Mouse (Mus musculus): ENCODE measurements around the gene Stx4a. TPM values are rescaled to one million over a fixed set of nuclear protein-coding genes. Genes with fewer than 3 reads are reported as not detected.

The Stx4a gene
- total RNA-seq, 2 experiments from 2014 or later: 48.0 to 52.9 TPM

DNA sequence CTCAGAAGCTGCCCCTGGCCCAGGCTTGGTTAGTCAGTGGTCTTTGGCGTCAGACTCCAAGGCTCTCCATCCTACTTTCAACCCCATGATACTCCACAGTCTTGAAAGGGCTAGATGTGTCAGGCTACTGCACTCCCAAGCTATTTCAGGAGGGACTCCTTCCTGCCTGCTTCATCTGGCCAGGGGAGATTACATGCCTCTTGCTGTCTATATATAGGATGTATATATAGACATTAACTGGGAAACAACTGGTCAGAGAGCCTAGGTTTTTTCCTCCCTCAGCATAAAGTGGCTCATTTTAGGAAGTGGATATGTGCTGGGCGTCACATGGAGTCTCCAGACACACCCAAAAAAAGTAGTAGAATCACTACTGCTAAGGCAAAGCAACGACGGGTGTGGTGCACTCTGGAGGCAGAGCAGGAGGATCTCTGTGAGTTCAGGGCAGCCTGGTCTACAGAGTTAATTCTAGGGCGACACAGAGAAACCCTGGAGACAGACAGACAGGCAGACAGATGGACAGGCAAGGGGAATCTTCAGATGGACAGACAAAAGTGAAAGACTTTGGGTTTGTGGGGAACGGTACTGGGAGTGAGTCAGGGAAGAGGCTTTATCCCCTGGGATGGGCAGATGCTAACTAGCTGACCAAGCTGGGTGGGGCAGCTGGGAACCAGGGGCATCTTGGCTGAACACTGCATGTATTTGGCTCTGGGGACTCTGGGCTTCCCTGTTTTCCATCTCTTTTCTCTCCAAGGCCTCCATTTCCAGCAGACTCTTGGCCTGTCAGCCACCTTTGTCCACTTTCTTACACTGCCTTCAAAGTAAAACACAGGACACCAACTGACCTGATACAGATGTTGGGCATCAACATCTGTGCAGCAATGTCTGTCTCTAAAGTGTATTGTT lies 26.1 kb downstream of the Stx4a start:
- no peak for DNase-seq (ENCODE audit: extremely low spot score in 1 of 2, low spot score in 2 of 2)
- intact Hi-C loops (cut with DNase I): no loop called here

- no peak for DNase-seq (ENCODE audit: extremely low spot score in 1 of 2, low spot score in 2 of 2)
- intact Hi-C loops (cut with DNase I): no loop called here
These were observed 26.8 kb downstream of the Stx4a start for GRCm38 (mm10) chr7:127850906-127851305.

GRCm38 (mm10) chr7:127858258-127858657 lies 34.2 kb downstream of the Stx4a start:
- intact Hi-C loops (cut with DNase I): no loop called here
- DNase-seq (ENCODE audit: extremely low spot score in 1 of 2, low spot score in 2 of 2): no peak

- DNase-seq (ENCODE audit: extremely low spot score in 1 of 2, low spot score in 2 of 2): peak in 1 of 2 experiments; percentile 22
- intact Hi-C loops (cut with DNase I): no loop called here
These were observed 42.3 kb downstream of the Stx4a start for GRCm38 (mm10) chr7:127866434-127866833.

DNA sequence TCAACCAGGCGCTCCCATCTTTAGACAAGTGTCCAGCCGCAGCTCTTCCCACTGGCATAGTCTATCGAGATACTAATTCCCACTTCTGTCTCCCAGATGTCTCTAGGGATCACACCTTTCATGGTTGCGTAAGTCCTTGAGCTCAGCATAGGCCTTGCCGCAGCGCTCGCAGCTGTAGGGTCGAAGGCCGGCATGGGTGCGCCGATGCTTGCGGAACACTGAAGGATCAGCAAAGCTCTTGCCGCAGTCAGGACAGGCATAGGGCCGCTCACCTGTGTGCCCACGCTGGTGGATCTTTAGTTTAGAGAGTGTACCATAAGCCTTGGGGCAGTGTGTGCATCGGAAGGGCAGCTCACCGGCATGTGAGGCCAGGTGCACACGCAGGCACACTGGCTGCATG lies 43.5 kb downstream of the Stx4a start:
- no peak for DNase-seq (ENCODE audit: extremely low spot score in 1 of 2, low spot score in 2 of 2)
- intact Hi-C loops (cut with DNase I): no loop called here

- DNase-seq (ENCODE audit: extremely low spot score in 1 of 2, low spot score in 2 of 2): peak; percentile 33 to 76
These were observed 45.2 kb downstream of the Stx4a start for GRCm38 (mm10) chr7:127869149-127869810.

GRCm38 (mm10) chr7:127870136-127870821 lies 46.2 kb downstream of the Stx4a start:
- DNase-seq (ENCODE audit: extremely low spot score in 1 of 2, low spot score in 2 of 2): no peak
- intact Hi-C loops (cut with DNase I): no loop called here

More at GRCm38 (mm10) chr7:127869149-127869810, 45.2 kb downstream of the Stx4a start:
- intact Hi-C loops (cut with DNase I): no loop called here

DNA sequence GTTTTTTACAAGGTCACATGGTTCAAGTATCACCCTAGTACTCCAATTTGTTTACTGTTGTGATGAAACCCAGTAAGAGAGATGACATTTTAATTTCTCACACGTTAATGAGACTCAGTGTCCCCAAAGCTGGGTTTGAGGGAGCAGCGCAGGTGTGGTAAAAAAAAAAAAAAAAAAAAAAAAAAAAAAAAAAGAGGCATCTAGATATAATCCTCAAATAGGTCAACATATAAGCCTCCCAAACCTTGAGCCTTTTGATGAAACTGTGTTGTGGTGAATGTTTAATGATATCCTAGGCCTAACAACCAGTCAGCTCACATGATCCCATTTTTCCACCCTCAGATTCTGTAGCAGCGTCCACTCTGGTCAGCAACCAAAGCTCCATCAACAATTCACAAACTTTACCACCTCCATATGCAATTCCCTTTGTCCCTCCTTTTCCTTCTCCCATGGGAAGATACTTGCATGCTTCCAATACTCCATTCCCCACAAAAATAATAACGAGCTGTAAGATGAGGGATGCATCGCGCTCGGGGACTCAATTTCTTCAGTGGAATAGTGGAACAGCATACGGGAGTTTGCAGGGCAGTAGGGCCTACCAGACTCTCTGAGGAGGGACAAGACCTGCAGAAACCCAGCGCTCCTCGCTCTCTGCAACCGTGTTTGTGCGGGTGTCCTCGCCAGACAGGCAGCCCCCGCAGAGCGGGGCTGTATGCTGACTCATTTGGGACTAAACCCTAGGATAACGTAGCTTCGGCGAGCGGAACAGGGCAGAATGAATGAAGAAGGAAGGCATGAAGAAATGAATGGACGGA lies 50.9 kb downstream of the Stx4a start:
- DNase-seq (ENCODE audit: extremely low spot score in 1 of 2, low spot score in 2 of 2): peak; percentile 24 to 55
- intact Hi-C loops (cut with DNase I): no loop called here

- intact Hi-C loops (cut with DNase I): no loop called here
- peak; percentile 93 to 96 for DNase-seq (ENCODE audit: extremely low spot score in 1 of 2, low spot score in 2 of 2)
These were observed 51.5 kb downstream of the Stx4a start for GRCm38 (mm10) chr7:127875627-127876001.

DNA sequence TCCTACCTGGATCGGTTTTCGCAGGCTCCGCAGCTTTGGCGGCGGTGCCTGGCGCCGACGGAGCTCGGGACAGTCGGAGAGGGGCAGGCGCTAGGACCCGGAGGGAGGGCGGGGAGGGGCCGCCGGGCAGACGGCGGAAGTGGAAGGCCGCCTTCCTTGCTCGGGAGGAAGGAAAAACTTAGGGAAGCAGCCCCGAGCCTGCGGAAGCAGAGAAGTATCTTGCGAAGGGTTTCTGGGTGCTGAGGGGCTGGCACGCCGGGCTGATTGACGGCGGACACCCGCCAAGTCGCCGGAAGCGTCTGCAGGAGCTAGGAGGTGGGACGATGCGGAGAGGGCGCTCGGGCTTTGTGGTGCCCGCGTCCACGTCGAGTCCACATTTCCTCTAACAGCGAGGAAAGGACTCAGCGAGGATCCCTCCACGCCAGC lies 52.0 kb downstream of the Stx4a start, which contains the start of gene Zfp646:
Gene Zfp646, plus strand, starts transcription at position 181 of the 426 bp plus-strand sequence.
- intact Hi-C loops (cut with DNase I): no loop called here
- peak; percentile 54 to 84 for DNase-seq (ENCODE audit: extremely low spot score in 1 of 2, low spot score in 2 of 2)

- intact Hi-C loops (cut with DNase I): no loop called here
- peak; percentile 89 to 94 for DNase-seq (ENCODE audit: extremely low spot score in 1 of 2, low spot score in 2 of 2)
These were observed 52.6 kb downstream of the Stx4a start, which contains the start of gene Zfp668 for GRCm38 (mm10) chr7:127876467-127877348. Gene Zfp668, minus strand, starts transcription at chr7:127876828.

DNA sequence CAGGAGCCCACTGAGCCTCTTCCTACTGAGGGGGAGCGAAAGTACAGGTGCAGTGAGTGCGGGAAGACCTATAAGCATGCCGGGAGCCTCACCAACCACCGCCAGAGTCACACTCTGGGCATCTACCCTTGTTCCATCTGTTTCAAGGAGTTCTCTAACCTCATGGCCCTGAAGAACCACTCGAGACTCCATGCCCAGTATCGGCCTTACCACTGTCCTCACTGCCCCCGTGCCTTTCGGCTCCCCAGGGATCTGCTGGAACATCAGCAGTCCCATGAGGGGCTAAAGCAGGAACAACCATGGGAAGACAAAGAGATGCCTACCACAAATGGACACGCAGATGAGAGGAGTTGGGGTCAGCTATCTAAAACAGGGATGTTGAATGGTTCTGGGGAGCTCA lies 55.2 kb downstream of the Stx4a start:
- intact Hi-C loops (cut with DNase I): no loop called here
- no peak for DNase-seq (ENCODE audit: extremely low spot score in 1 of 2, low spot score in 2 of 2)

- no peak for DNase-seq (ENCODE audit: extremely low spot score in 1 of 2, low spot score in 2 of 2)
- intact Hi-C loops (cut with DNase I): no loop called here
These were observed 56.3 kb downstream of the Stx4a start for GRCm38 (mm10) chr7:127880431-127880830.

- intact Hi-C loops (cut with DNase I): no loop called here
- DNase-seq (ENCODE audit: extremely low spot score in 1 of 2, low spot score in 2 of 2): peak in 1 of 2 experiments; percentile 58
These were observed 61.9 kb downstream of the Stx4a start for GRCm38 (mm10) chr7:127885951-127886350.

DNA sequence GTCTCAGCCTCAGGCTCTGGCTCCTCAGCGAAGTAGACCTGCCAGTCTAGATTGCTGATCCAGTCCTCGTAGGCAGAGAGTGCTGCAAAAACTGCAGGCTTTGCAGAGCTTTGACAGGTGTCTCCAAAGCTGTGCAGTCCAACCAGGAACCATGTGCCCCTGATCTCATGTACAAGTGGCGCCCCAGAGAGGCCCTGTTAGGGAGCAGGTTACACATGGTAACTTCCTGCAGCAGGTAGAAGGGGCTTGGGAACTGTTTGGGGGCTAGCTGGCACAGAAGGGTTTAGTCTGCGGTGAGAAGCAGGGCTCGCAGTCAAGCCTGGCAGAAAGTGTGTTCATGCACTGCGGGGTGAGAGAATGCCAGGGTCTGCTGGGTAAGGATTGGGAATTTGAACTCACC lies 62.5 kb downstream of the Stx4a start:
- no peak for DNase-seq (ENCODE audit: extremely low spot score in 1 of 2, low spot score in 2 of 2)
- intact Hi-C loops (cut with DNase I): no loop called here

DNA sequence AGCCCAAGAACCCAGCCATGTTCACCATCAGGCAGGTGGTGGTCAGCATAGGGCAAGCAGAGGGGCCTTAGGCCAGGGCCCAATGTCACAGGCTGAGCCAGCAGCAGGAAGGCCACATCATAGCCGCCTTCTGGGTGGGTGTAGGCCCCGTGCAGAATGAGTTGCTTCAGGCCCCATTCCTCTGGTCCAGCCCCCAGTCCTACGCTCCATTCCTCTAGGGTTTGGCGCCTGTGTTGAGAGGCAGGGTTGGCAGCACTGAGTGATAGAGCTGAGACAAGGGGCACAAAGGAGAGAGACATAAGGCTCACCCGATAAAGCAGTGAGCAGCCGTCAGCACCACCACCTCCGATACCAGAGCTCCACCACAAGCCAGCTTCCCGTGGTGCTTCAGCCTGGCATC lies 63.1 kb downstream of the Stx4a start:
- intact Hi-C loops (cut with DNase I): no loop called here
- DNase-seq (ENCODE audit: extremely low spot score in 1 of 2, low spot score in 2 of 2): no peak

DNA sequence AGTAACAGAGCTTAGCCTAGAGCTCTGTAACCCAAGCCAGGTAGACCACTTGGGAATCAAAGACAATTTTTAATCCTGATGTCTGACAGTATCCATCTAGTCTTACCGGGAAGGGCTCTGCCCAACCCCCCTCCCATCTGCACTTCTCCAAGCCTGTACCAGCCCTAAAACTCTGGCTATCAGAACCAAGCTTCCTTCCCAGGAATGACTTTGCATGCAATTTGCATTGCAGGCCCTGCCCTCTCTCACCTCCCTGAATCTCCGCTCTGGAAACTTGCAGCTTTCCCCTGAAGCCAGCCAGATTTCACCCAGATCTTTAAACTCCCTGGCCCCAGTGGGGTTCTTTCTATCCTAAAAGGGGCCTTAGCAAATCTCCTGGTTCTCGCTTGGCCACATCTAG lies 63.7 kb downstream of the Stx4a start:
- no peak for DNase-seq (ENCODE audit: extremely low spot score in 1 of 2, low spot score in 2 of 2)
- intact Hi-C loops (cut with DNase I): no loop called here

GRCm38 (mm10) chr7:127888821-127889220 lies 64.7 kb downstream of the Stx4a start:
- intact Hi-C loops (cut with DNase I): no loop called here
- no peak for DNase-seq (ENCODE audit: extremely low spot score in 1 of 2, low spot score in 2 of 2)

Measured in left cerebral cortex, postnatal 10 days (tissue).